Mouse (Mus musculus): Measurements from ENCODE around the gene Ropn1l.

GRCm38 (mm10) chr15:31415181-31415580 is 38.4 kb downstream of the Ropn1l start:
- no peak for TF ChIP-seq POLR2A (IDR thresholded peaks at IDR 0.05; ENCODE audit: low read depth, low read length)
- TF ChIP-seq CTCF (IDR thresholded peaks at IDR 0.05; ENCODE audit: extremely low read depth, insufficient read depth, insufficient read length, insufficient replicate concordance): no peak

Measured in spleen, adult 2 months (tissue).